25 mouse cellular contexts compared by ENCODE assay signal in the genomic region with DNA sequence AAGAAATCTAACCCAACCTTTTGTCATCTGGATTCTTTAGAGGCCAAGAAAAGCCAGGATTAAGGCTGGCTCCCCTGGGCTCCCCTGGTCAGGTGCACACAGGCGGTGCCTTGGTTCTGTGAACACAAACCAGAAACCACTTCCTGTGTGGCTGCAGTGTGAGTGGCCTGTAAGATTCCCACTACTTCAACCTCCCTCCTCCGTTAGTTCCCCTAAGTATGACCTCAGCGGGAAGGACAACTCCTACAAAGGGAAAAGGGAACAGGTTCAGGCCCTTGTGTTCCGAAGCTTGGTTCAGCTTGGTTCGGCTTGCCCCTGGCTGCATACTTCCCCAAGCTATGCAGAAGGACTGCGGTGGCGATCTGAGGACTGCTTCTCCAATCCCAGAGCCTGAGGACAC. TPM values are rescaled to one million over a fixed set of nuclear protein-coding genes. Genes with fewer than 3 reads are reported as not detected.
DNase-seq lines count a peak whose midpoint lies in the region; ATAC-seq and TF ChIP-seq lines count a peak whose summit lies in the region.
"Had no signal": no experiment of that assay in that cellular context is flagged by ENCODE, and none has a peak within 500 bp of the region (broad histone marks: within the 10 kb centered on the region; RNA-seq: fewer than 3 reads in every experiment).

No protein-coding gene starts in this region.

- H3K27me3 ChIP-seq in limb, embryonic 10.5 days (ENCODE audit: low read depth, poor library complexity, severe bottlenecking) = no peaks in the 10 kb centered on the region
- no peaks in the 10 kb centered on the region for H3K27me3 ChIP-seq in splenic B cell, adult 2 months (ENCODE audit: control insufficient read depth, insufficient read depth, low read length, poor library complexity, severe bottlenecking)
- H3K27me3 ChIP-seq in kidney, embryonic 14.5 days (ENCODE audit: control insufficient read depth, insufficient read depth, low read length) = no peaks in the 10 kb centered on the region
- H3K27me3 ChIP-seq: embryonic facial prominence, embryonic 13.5 days; liver, embryonic 12.5 days had no signal

- TF ChIP-seq CTCF in lung, adult 2 months (IDR thresholded peaks at IDR 0.05; ENCODE audit: insufficient read depth, low read length) = no peak

- 77% methylated on average over 7 of the region's 7 CpGs for WGBS in lung, adult 2 months
- WGBS in limb, embryonic 10.5 days = 94% methylated on average over 7 of the region's 7 CpGs
- WGBS in kidney, embryonic 14.5 days = 94% methylated on average over 7 of the region's 7 CpGs

- no peak for TF ChIP-seq POLR2A in lung, adult 2 months (IDR thresholded peaks at IDR 0.05; ENCODE audit: borderline replicate concordance, extremely low read depth, low read depth, low read length)

- no peak for ATAC-seq in kidney, embryonic 14.5 days (ENCODE audit: low FRiP score, low TSS enrichment)
- ATAC-seq: liver, embryonic 12.5 days; midbrain, embryonic 16.5 days had no signal

- H3K36me3 ChIP-seq in limb, embryonic 10.5 days = no peaks in the 10 kb centered on the region
- H3K36me3 ChIP-seq in splenic B cell, adult 2 months (ENCODE audit: control insufficient read depth, insufficient read depth, low read length, poor library complexity, severe bottlenecking) = no peaks in the 10 kb centered on the region
- H3K36me3 ChIP-seq in kidney, embryonic 14.5 days (ENCODE audit: control insufficient read depth, insufficient read depth, low read length) = no peaks in the 10 kb centered on the region
- H3K36me3 ChIP-seq: embryonic facial prominence, embryonic 13.5 days; heart, embryonic 12.5 days; liver, embryonic 12.5 days had no signal

- no peaks in the 10 kb centered on the region for H3K4me1 ChIP-seq in lung, adult 2 months (ENCODE audit: control insufficient read depth, insufficient read depth, low read length)
- peaks cover 56% of the 10 kb centered on the region for H3K4me1 ChIP-seq in limb, embryonic 10.5 days
- H3K4me1 ChIP-seq in kidney, embryonic 14.5 days (ENCODE audit: control insufficient read depth, insufficient read depth, low read length) = peaks cover 16% of the 10 kb centered on the region

- no peaks in the 10 kb centered on the region for H3K9me3 ChIP-seq in limb, embryonic 10.5 days (replicated peaks)
- no peaks in the 10 kb centered on the region for H3K9me3 ChIP-seq in kidney, embryonic 14.5 days (ENCODE audit: control insufficient read depth, low read length)
- H3K9me3 ChIP-seq: embryonic facial prominence, embryonic 13.5 days; heart, embryonic 12.5 days; liver, embryonic 12.5 days had no signal

- no peak overlapping the region for H3K4me3 ChIP-seq in lung, adult 2 months (replicated peaks; ENCODE audit: extremely low read depth, low read depth, low read length)
- H3K4me3 ChIP-seq in limb, embryonic 10.5 days = no peak overlapping the region
- no peak overlapping the region for H3K4me3 ChIP-seq in kidney, embryonic 14.5 days (ENCODE audit: low read length)
- H3K4me3 ChIP-seq: embryonic facial prominence, embryonic 13.5 days; heart, embryonic 12.5 days; liver, embryonic 12.5 days had no signal

- DNase-seq in gastrocnemius, postnatal 25 days = peak; percentile 15
- DNase-seq in gastrocnemius, postnatal 10 days = no peak
- DNase-seq in lung, postnatal 25 days (ENCODE audit: low spot score) = peak; percentile 39
- no peak for DNase-seq in lung, adult 2 months
- no peak for DNase-seq in limb, embryonic 10.5 days (ENCODE audit: low spot score)
- peak; percentile 37 for DNase-seq in splenic B cell, adult 2 months (ENCODE audit: low read depth, low spot score)
- no peak for DNase-seq in left cerebral cortex, adult 9 months (ENCODE audit: low spot score in 2 of 2)
- DNase-seq: adrenal gland, postnatal 36 days; cerebellum, postnatal 36 days; heart, postnatal 4 days; spleen, adult 18-20 months; thymus, postnatal 14 days had no signal

- H3K27ac ChIP-seq in limb, embryonic 10.5 days = peak overlapping the region; percentile 73; the same call in 1 of the 2 replicates
- no peak overlapping the region for H3K27ac ChIP-seq in kidney, embryonic 14.5 days (ENCODE audit: low read depth, low read length)
- H3K27ac ChIP-seq: embryonic facial prominence, embryonic 13.5 days; kidney, postnatal 0 days; liver, embryonic 12.5 days; stomach, postnatal 0 days had no signal

- H3K9ac ChIP-seq in kidney, embryonic 14.5 days (ENCODE audit: low read depth, low read length) = no peak overlapping the region
- H3K9ac ChIP-seq: embryonic facial prominence, embryonic 13.5 days; heart, embryonic 12.5 days; liver, embryonic 12.5 days had no signal

- H3K4me2 ChIP-seq in kidney, embryonic 14.5 days (replicated peaks; ENCODE audit: low read depth, low read length) = no peak overlapping the region
- H3K4me2 ChIP-seq: embryonic facial prominence, embryonic 13.5 days; heart, embryonic 12.5 days; liver, embryonic 12.5 days had no signal

RNA-seq across cellular contexts. Expression of a gene that starts 19.5 kb away (rescaled TPM):
- not detected for total RNA-seq in gastrocnemius, postnatal 25 days (2021)
- not detected for total RNA-seq in gastrocnemius, postnatal 10 days (2021)
- not detected in 2 replicates for polyA plus RNA-seq in lung, adult 2 months (2012; rRNA removed)
- polyA plus RNA-seq in limb, embryonic 10.5 days (2016; fragmentation: Nextera tagmentation; extraction: Ambion mirVana) = not detected in 2 replicates
- 0.19 TPM in 1 of 2 replicates, not detected in the other for polyA plus RNA-seq in kidney, embryonic 14.5 days (2014; fragmentation: Nextera tagmentation; extraction: Ambion mirVana)
- total RNA-seq: adrenal gland, postnatal 36 days; gastrocnemius, adult 18-20 months; heart, postnatal 4 days; layer of hippocampus, postnatal 10 days; left cerebral cortex, postnatal 36 days had no signal
- polyA plus RNA-seq: embryonic facial prominence, embryonic 13.5 days; forebrain, embryonic 11.5 days; heart, embryonic 12.5 days; intestine, embryonic 14.5 days; kidney, postnatal 0 days; liver, embryonic 12.5 days; midbrain, embryonic 16.5 days; neural tube, embryonic 14.5 days; stomach, postnatal 0 days had no signal

RNA-seq across cellular contexts. Expression of a gene that starts 22.4 kb away (rescaled TPM):
- total RNA-seq in gastrocnemius, postnatal 25 days (2021) = not detected
- total RNA-seq in gastrocnemius, postnatal 10 days (2021) = 1 to 10 TPM; 2.2 to 2.5 TPM
- 0.54 and 0.59 TPM in 2 replicates for polyA plus RNA-seq in lung, adult 2 months (2012; rRNA removed)
- 0.14 TPM in 1 of 2 replicates, not detected in the other for polyA plus RNA-seq in limb, embryonic 10.5 days (2016; fragmentation: Nextera tagmentation; extraction: Ambion mirVana)
- polyA plus RNA-seq in kidney, embryonic 14.5 days (2014; fragmentation: Nextera tagmentation; extraction: Ambion mirVana) = 0.77 and 1.6 TPM in 2 replicates
- total RNA-seq: adrenal gland, postnatal 36 days; gastrocnemius, adult 18-20 months had no signal
- polyA plus RNA-seq: liver, embryonic 12.5 days had no signal

RNA-seq across cellular contexts. Expression of a gene that starts 32.8 kb away (rescaled TPM):
- total RNA-seq in gastrocnemius, postnatal 25 days (2021) = 10 to 100 TPM; 31.2 to 47.0 TPM
- total RNA-seq in gastrocnemius, postnatal 10 days (2021) = 10 to 100 TPM; 58.5 to 63.6 TPM
- polyA plus RNA-seq in lung, adult 2 months (2012; rRNA removed) = 14.3 and 18.2 TPM in 2 replicates
- polyA plus RNA-seq in limb, embryonic 10.5 days (2016; fragmentation: Nextera tagmentation; extraction: Ambion mirVana) = 40.7 and 50.1 TPM in 2 replicates
- polyA plus RNA-seq in kidney, embryonic 14.5 days (2014; fragmentation: Nextera tagmentation; extraction: Ambion mirVana) = 49.9 and 105 TPM in 2 replicates

RNA-seq across cellular contexts. Expression of a gene that starts 53.0 kb away (rescaled TPM):
- 1 to 10 TPM; 1.3 to 2.0 TPM for total RNA-seq in gastrocnemius, postnatal 25 days (2021)
- total RNA-seq in gastrocnemius, postnatal 10 days (2021) = 1 to 10 TPM; 3.2 to 4.2 TPM
- 8.9 and 9.2 TPM in 2 replicates for polyA plus RNA-seq in lung, adult 2 months (2012; rRNA removed)
- polyA plus RNA-seq in limb, embryonic 10.5 days (2016; fragmentation: Nextera tagmentation; extraction: Ambion mirVana) = 0.13 TPM in 1 of 2 replicates, not detected in the other
- 0.14 and 0.21 TPM in 2 replicates for polyA plus RNA-seq in kidney, embryonic 14.5 days (2014; fragmentation: Nextera tagmentation; extraction: Ambion mirVana)
- polyA plus RNA-seq: liver, embryonic 12.5 days had no signal

Comparison
In these comparisons a context has a peak if more than half of its experiments do, and no peak if none do; other contexts are left out.
1. DNase-seq: peak in gastrocnemius, postnatal 25 days (single experiment), lung, postnatal 25 days (single experiment) and splenic B cell, adult 2 months (single experiment); none in gastrocnemius, postnatal 10 days (single experiment), lung, adult 2 months (single experiment), limb, embryonic 10.5 days (single experiment) and left cerebral cortex, adult 9 months (0 of 2).